Mouse (Mus musculus) brain, adult 2 months (tissue): ENCODE measurements at regions not wholly inside any gene's neighbourhood (a gene's known extent, or its start where the extent isn't known, plus 50 kb on each side); places are given as distances from the start of the nearest gene placed in this dataset.
A peak's percentile ranks its signal among the peaks of the same experiment; 100 is the strongest.

Source experiments
- DNase-seq: peaks from one replicate; pipeline ENCODE4 v3.0.0; 2011; ENCODE audit warnings: low read depth, low spot score

DNA sequence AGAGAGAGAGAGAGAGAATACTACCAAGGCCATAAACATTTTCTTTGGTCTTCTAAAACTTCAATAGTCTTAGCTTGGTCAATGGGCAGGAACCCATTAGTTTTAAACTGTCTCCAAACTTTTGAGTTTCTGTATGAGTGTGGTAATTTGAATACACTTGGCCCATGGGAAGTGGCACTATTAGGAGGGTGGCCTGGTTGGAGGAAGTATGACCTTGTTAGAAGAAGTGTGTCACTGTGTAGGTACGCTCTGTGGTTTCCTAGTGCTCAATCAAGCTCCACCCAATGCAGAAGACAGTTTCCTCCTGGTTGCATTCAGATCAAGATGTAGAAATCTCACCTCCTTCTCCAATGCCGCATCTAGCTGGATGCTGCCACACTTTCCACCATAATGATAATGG, 94.5 kb upstream of the Ipo5 start:
- no peak for DNase-seq

DNA sequence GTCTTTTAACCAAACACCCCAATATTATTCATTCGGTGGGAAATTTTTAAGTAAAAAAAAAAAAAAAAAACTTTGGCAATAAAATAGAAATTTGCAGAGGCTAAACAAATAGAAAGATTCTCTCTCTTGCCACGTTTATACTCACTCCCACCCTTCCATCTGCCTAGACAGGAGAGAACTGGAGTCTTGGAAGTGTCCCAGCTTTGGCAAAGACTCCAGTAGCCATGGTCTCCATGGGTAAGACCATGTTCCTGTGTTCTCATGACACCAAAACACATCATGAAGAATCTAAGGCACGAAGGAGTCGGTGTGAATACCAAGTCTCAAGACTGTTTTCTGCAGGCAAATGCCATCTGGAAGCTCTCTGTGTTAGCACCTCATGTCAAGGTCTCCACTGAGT, 84.8 kb upstream of the Ipo5 start:
- peak; percentile 73 for DNase-seq

DNA sequence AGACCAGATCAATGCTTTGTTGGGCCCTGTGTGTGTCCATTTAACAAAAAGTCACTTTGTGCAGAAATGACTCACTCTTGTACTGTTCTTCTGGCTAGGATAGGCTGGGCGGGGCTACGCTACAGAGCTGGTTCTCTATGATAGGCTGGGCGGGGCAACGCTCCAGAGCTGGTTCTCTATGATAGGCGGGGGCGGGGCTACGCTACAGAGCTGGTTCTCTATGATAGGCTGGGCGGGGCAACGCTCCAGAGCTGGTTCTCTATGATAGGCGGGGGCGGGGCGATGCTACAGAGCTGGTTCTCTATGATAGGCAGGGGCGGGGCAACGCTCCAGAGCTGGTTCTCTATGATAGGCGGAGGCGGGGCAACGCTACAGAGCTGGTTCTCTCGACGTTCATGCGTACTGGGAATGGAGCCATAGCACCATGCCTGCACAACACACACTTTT, 80.6 kb upstream of the Ipo5 start:
- DNase-seq = peak; percentile 89

DNA sequence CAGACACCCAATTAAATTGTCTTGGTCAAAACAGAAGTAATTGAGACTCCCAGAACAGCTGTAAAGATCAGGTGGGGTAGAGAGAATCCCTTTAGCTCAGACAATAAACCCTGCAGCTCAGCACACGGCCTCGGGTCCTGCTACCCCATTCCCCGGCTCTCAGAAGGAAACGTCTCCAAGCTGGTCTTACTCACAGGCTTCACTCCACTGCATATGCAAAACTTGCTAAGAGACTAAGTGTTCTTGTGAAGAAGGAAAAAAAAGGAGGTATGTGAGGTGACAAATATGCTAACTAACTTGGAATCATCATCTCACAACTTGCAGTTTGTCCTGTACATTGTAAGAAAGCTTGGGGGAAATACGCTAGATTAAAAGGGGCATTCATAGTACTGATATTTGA, 79.6 kb upstream of the Ipo5 start:
- DNase-seq = peak; percentile 61

DNA sequence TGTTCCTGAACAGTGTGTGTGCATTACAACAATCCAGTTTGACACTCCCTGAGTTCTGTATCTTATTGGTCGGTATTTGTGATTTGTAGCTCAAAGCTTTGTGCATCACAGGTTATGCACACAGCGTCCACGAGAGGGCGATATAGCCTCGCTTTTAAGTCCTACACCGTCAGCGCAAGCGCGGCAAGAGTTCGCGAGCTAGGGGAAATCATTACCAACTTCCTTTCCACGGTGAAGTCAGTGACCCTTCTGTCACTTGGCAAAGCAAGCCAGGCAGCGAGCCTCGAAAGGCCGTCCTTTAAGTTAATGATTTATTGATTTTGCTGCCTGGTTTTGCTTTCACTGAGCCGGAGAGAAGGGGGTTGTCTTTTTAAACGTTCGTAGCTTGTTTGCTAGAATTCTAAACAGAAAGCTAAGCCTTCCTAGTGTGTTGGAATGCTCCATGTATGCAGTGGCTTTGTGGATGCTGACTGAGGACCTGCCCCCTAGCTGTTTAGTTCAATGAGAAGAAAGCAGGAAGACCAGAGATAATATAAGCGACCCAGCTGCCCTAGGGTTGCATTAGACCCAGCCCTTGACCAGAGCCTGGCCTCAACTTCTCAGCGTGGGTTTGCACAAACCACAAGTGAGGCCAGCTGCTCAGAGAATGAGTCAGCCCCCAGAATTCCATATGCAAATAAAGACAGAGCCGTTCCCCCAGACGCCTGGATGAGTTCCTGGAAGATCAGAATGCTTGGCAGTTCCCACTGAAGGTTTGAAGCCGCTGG, 79.0 kb upstream of the Ipo5 start:
- peak; percentile 98 for DNase-seq

DNA sequence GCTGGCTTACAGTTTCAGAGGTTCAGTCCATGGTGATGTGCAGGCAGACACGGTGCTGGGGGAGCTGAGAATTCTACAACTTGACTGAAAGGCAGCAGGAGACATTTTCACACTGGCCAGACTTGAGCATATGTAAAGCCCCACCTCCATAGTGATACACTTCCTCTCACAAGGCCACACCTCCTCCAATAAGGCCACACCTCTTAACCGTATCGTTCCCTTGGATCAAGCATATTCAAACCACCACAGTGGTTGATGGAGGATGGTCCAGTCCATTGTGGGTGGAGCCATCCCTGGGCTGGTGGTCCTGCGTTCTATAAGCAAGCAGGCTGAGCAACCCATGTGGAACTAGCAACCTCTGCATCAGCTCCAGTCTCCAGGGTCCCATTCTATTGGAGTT, 76.2 kb upstream of the Ipo5 start:
- no peak for DNase-seq

DNA sequence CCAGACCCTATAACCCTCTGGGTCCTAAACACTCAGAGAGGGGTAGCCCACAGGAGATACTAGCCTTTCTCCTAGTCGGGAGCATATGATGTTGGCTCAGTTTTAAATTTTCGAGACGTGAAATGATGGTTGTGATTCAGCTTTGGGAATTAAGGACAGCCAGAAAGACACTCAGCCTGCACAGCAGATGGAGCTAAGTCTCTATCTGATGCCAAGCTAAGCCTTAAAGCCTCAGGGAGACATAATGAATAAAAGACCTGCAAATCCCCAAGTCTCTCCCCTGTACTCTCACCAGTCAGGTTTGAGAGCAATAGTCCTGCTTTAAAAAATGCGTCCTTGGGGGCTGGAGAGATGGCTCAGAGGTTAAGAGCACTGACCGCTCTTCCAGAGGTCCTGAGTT, 75.3 kb upstream of the Ipo5 start:
- DNase-seq = peak; percentile 83

DNA sequence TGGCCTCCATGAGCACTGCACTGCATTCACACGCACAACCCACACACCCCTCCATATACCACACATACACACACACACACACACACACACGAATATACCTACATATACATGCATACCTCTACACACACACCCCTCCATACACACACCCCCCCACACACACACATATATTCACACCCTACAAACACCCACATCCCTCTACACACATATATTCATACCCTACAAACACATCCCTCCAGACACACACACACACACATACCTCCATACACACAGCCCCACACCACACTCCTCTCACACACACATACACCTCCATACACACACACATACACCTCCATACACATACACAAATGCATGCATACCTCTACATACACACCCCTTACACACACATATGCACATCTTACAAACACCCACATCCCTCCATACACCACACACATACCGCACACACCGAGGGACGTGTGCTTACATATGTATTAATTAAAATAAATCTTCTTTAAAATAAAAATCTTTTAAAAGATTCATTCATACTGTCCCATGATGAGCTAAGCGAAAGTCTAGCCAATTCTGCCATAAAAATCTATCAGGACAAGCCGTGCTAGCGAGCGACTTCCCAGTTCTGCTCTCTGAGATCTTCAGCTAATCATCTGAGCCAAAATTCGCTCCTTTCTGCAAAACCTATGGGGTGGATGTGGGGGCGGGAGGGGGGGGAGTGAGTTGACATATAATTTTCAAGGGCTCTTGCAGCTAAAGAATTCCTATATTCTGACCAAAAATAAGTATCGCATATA, 74.3 kb upstream of the Ipo5 start:
- peak; percentile 52 for DNase-seq

DNA sequence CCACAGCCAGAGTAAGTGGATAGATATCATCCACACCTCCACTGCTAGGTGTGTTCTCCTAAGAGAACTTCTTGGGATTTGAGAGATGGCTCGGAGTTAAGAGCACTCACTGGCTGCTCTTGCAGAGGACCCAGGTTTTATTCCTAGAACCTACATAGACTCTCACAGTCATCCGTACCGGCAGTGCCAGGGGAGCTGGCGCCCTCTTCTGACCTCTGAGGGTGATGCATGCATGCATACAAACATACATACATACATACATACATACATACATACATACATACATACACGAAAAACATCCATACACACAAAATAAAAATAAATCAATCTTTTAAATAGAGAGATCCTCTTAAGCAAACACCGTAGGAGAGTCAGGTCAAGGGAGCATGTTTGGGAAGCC, 70.1 kb upstream of the Ipo5 start:
- DNase-seq = no peak

DNA sequence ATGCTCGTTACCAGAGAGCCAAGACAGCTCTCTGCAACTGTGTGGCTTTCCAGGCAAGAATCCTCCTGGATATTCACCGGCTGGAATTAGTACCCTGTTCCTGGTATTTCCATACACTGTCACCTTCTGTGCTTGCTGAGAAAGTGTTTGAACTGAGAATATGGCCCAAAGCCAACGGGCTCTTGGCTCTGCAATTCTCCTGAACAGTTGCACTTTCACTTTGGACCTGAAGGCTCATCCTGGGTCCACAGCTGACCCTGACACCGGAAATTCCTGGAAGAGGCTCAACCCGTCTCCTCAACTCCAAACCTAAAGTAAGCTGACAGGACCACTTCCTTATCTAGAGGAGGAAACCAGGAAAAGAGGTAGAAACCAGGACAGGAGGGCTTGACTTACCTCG, 69.7 kb upstream of the Ipo5 start:
- no peak for DNase-seq

DNA sequence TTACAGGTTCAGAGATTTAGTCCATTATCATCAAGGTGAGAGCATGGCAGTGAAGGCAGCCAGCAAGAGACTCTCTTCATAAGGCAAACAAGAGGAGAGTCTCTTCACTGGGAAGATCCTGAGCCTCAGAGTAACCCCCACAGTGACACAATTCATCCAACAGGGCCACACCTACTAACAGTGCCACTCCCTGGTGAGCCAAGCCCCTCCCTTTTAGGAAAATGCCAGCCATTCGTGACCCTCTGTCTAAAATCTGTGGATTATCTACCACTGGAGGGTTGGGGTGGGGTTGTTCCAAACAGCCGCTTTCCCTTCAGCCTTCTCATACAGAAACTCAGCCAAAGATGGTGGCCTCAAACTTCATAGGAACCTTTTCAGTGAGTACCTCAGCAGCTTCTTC, 65.9 kb upstream of the Ipo5 start:
- DNase-seq = no peak

DNA sequence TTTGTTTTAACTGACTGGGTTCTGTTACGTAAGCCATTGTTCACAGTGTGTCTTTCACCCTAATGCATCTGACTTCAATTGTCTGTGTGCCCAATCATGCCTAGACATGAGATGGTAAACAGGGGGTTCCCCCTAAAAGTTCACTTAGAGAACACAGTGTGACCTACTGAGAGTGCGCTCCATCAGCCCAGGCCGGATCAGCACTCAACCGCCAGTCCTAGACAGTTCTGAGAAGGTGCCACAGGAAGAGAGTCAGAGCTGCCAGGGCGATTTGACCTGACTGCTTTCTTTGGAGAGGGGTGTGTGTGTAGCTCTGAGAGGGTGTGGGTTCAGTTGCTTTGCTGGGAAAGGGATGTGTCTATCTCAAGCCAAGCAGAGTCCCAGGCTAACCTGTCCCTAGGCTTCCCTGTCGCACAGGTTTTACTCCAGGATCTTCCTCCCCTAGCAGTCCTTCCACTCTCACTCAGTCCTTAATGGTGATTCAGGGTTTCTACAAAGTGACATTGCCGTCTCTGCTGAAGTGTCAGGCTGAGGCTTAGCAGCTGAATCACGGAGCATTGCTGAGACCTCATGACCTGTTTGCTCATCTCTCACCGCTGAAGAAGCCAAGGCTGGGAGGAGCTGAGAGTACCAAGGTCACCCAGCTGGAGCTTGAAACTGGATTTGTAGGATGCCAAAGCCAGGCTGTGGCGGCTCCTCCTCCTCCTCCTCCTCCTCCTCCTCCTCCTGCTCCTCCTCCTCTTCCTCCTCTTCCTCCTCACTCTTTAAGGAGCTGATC, 64.8 kb upstream of the Ipo5 start:
- DNase-seq = peak; percentile 72

DNA sequence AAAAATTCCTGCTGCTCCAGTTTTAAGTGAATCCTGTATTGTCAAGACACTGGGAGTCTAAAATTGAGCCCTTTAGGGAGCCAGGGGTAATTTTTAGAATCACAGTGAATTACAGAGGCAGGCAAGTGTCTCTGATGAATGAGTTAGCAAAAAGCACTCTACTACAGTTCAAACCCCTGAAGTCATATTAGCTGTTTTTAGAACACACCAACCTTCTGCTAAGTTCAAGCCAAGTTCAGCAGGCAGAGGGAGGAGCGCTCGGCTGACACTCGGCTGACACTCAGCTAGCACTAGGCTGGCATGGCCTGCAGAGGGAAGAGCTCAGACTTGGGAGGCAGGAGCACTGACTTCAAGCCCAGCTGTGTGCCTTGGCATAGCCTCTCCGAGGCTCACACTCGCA, 64.0 kb upstream of the Ipo5 start:
- DNase-seq = peak; percentile 73

DNA sequence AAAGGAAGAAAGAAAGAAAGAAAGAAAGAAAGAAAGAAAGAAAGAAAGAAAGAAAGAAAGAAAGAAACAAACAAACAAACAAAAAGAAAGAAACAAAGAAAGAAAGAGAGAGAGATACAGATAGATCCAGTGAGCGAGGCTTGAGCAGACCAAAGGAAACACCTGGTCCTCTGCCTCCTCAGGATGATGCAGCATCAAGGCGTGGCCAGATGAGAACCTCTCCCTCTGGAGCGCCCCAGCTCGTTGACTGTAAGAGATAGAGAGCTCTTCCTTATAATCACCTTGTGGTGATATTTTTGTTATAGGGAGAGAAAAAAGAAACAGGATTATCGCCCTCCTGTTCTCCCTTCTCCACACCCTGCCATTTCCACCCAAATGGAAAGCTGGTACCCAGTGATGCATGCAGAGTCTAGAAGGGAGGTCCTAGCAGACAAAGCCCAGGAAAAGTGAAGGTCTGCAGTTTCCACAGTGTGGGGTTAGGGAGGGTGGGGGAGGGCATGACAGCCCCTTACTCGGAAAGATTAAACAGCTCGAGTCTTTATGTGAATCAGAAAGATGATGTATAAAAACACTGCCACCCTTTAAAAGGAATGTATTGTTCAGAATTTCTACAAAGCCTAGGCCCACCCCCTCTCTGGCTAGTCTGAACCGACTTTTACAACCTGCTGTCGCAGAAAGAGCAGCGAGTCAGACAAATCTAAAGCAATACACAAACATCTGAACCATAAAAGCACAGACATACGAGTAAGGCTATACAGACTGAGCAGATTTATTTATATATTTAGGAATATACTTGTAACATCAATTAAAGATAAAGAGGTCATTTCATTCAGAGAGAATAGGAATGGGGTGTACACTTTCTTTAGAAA, 62.7 kb upstream of the Ipo5 start:
- peak; percentile 56 for DNase-seq

DNA sequence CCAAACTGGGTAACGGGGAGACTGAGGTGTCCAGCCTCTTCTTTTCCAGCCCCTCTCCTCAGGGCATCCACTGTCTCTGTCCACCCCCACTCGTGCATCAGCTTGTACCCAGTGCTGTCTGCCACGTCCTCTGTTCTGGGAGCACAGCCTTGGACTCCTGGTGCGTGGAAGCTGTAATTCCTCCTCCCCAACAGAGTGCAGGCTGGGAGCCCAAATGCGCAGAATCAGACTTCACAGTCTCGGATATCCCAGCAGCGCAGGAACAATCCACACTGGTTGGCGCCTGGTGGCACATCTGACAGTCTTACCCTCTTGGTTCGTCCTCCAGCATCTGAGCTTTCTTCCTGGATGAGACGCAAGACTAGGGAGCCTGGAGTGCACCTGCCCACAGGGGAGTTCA, 61.9 kb upstream of the Ipo5 start:
- DNase-seq = peak; percentile 75

DNA sequence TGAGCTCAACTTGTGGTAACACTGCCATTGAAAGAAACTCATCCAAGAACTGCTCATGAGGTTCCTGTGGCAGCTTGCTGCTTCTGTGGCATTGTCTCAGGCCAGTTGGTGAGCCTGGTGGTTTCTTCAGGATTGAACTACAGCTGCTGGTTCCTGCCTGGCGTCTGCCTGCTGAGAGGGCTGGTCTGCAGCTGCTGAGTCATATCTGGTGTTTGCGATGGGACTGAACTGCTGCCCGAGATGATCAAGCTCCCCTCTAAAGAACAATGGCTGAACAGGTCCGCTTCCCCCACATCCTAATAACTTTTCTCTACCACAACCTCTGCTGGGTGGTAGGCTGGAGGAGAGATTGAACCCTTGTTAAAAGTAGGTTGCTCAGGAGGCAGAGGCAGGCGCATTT, 57.4 kb upstream of the Ipo5 start:
- DNase-seq = no peak

DNA sequence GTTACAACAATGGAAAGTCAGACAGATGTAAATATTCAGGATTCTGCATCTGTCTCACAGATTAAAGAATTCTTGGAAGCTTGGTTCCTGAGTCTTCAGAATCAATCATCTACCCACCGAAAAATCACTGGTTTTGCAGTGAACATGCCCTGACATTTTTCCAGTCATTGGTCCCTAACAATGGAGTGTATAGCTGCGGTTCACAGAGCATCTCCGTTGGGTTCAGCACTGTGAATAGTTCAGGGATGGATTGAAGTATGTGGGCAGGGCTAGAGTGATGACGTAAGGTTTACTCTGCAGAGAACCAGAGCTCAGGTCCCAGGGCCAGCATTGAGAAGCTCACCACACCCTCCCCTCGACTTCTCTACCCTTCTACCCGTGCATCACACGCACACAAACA, 56.5 kb upstream of the Ipo5 start:
- no peak for DNase-seq

DNA sequence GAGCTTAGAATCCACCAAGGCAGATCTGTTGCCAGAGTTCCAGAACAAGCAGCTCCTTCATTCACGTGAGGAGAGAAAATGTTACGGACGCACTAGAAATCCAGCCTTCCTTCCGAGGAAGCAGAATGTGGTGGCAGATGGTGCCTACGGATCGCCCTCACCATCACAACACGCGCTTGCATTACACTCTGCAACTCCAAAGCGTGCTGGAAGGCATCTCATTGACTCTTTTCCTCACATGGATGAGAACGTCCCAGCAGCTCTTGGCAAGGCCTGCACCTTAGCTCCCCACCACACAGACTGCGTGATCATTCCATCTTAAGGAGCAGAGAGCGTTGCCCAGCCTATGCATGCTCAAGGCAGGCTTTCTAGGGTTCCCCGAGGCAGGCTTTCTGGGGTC, 55.8 kb upstream of the Ipo5 start:
- peak; percentile 88 for DNase-seq
